Mouse (Mus musculus) neural tube, embryonic 15.5 days (tissue): Measurements from ENCODE around the gene Ddah1. TPM values are rescaled to one million over a fixed set of nuclear protein-coding genes. Genes with fewer than 3 reads are reported as not detected.
A peak's percentile ranks its signal among the peaks of the same experiment; 100 is the strongest.

Experiments used
- ATAC-seq: fragments of 200-750 bp; cut with Nextera tagmentation; 2 replicates; pipeline ENCODE4 v1.8.0; 2017; ENCODE audit warnings: mild to moderate bottlenecking, moderate TSS enrichment, moderate library complexity; ENCODE audit not compliant: low FRiP score
- H3K27ac ChIP-seq: fragments of 300-500 bp; sonication (generic); replicated peaks from 2 replicates; pipeline ENCODE4 v1.5.1; 2015; ENCODE audit warnings: mild to moderate bottlenecking, inconsistent platforms
- H3K27me3 ChIP-seq: fragments of 300-500 bp; sonication (generic); replicated peaks from 2 replicates; pipeline ENCODE4 v1.6.1; 2015; ENCODE audit warnings: inconsistent platforms
- H3K36me3 ChIP-seq: fragments of 300-500 bp; sonication (generic); 2 replicates; pipeline ENCODE4 v1.6.1; 2015; ENCODE audit warnings: inconsistent platforms
- H3K4me1 ChIP-seq: fragments of 300-500 bp; sonication (generic); 2 replicates; pipeline ENCODE4 v1.6.1; 2015; ENCODE audit warnings: inconsistent platforms
- H3K4me2 ChIP-seq: fragments of 300-500 bp; sonication (generic); 2 replicates; pipeline ENCODE4 v1.6.1; 2015; ENCODE audit warnings: inconsistent platforms, mild to moderate bottlenecking, moderate library complexity
- H3K4me3 ChIP-seq: fragments of 300-500 bp; sonication (generic); replicated peaks from 2 replicates; pipeline ENCODE4 v1.5.1; 2015; ENCODE audit warnings: mild to moderate bottlenecking, inconsistent platforms
- H3K9ac ChIP-seq: fragments of 300-500 bp; sonication (generic); replicated peaks from 2 replicates; pipeline ENCODE4 v1.6.1; 2015; ENCODE audit warnings: mild to moderate bottlenecking, inconsistent platforms
- H3K9me3 ChIP-seq: fragments of 300-500 bp; sonication (generic); replicated peaks from 2 replicates; pipeline ENCODE4 v1.6.1; 2016; ENCODE audit warnings: inconsistent platforms
- WGBS: fragments of 180-500 bp; shearing (Covaris S2); methylation state at CpG from one replicate; pipeline ENCODE4 v1.1.7; 2015; ENCODE audit warnings: mixed read lengths; 5-methylcytosine and 5-hydroxymethylcytosine counted together
- polyA plus RNA-seq: library from polyadenylated mRNA; unstranded; fragments of >200 nt; fragmentation: Nextera tagmentation; extraction: Ambion mirVana; gene quantifications from 2 replicates; pipeline ENCODE4 v1.2.1, GENCODE M21; 2015

Ddah1 gene
- polyA plus RNA-seq, 1 experiment from 2014 or later, result 123 TPM

GRCm38 (mm10) chr3:145939402-145939801, 180.9 kb downstream of the Ddah1 start:
- Histone ChIP-seq H3K27me3 (no peaks in the 10 kb centered on the region), H3K27ac (no peak overlapping the region), H3K9ac (0 out of 2 replicates have a peak overlapping the region, but pooled peaks have one; percentile 87), H3K4me1 (peaks cover 36% of the 10 kb centered on the region), H3K4me3 (peak overlapping the region; percentile 98), H3K36me3 (peaks cover 29% of the 10 kb centered on the region), H3K9me3 (no peaks in the 10 kb centered on the region), H3K4me2 (peak overlapping the region; percentile 78)
- ATAC-seq, result no peak
- WGBS, result 85% methylated on average over 12 of the region's 12 CpGs

GRCm38 (mm10) chr3:145939971-145940370, 181.5 kb downstream of the Ddah1 start:
- H3K9ac ChIP-seq, result no peak overlapping the region
- no peaks in the 10 kb centered on the region for H3K27me3 ChIP-seq
- H3K4me1 ChIP-seq, result peaks cover 36% of the 10 kb centered on the region
- H3K4me2 ChIP-seq, result peak overlapping the region; percentile 78; the same call in 1 of the 2 replicates
- H3K27ac ChIP-seq, result no peak overlapping the region
- peaks cover 30% of the 10 kb centered on the region for H3K36me3 ChIP-seq
- H3K4me3 ChIP-seq, result peak overlapping the region; percentile 98; the same call in 1 of the 2 replicates
- WGBS, result 78% methylated on average over 4 of the region's 4 CpGs
- ATAC-seq, result no peak
- no peaks in the 10 kb centered on the region for H3K9me3 ChIP-seq

- no peak overlapping the region for H3K4me2 ChIP-seq
- H3K27ac ChIP-seq, result no peak overlapping the region
- WGBS, result 23% methylated on average over 3 of the region's 3 CpGs
- H3K9ac ChIP-seq, result no peak overlapping the region
- H3K9me3 ChIP-seq, result no peaks in the 10 kb centered on the region
- no peaks in the 10 kb centered on the region for H3K27me3 ChIP-seq
- peaks cover 34% of the 10 kb centered on the region for H3K36me3 ChIP-seq
- H3K4me3 ChIP-seq, result no peak overlapping the region
- H3K4me1 ChIP-seq, result peaks cover 36% of the 10 kb centered on the region
- ATAC-seq, result no peak
Observed at GRCm38 (mm10) chr3:145941971-145942370, 183.5 kb downstream of the Ddah1 start.

Other genes with a start within 250 kb of the Ddah1 start
- gene Znhit6, start 182.5 kb upstream of the Ddah1 start, polyA plus RNA-seq, result 36.6 TPM in 2 replicates
- gene Ccn1, start 108.7 kb upstream of the Ddah1 start, polyA plus RNA-seq, result 8.9 and 10.2 TPM in 2 replicates
- 33.9 and 41.4 TPM in 2 replicates for gene Bcl10, start 164.1 kb downstream of the Ddah1 start, polyA plus RNA-seq
- 70.1 and 79.9 TPM in 2 replicates for gene 2410004B18Rik, start 179.3 kb downstream of the Ddah1 start, polyA plus RNA-seq
- gene Syde2, start 229.2 kb downstream of the Ddah1 start, polyA plus RNA-seq, result 0.37 and 0.57 TPM in 2 replicates